Mouse (Mus musculus) embryonic facial prominence, embryonic 14.5 days (tissue): ENCODE results near the gene Fermt2. TPM values are rescaled to one million over a fixed set of nuclear protein-coding genes. Genes with fewer than 3 reads are reported as not detected.

Experiments
- ATAC-seq: fragments of 200-750 bp; cut with Nextera tagmentation; 2 replicates; pipeline ENCODE4 v1.8.0; 2017; ENCODE audit warnings: low read depth, moderate number of reproducible peaks, moderate TSS enrichment
- DNase-seq: peaks from one replicate; pipeline ENCODE4 v3.0.0-alpha.2; 2015; ENCODE audit warnings: low spot score
- H3K27ac ChIP-seq: fragments of 300-500 bp; sonication (generic); replicated peaks from 2 replicates; pipeline ENCODE4 v1.5.1; 2014; ENCODE audit warnings: low read depth, mild to moderate bottlenecking, low read length, moderate library complexity
- H3K27me3 ChIP-seq: fragments of 300-500 bp; sonication (generic); replicated peaks from 2 replicates; pipeline ENCODE4 v1.6.1; 2014; ENCODE audit warnings: low read length; ENCODE audit not compliant: control insufficient read depth, insufficient read depth
- H3K36me3 ChIP-seq: fragments of 300-500 bp; sonication (generic); 2 replicates; pipeline ENCODE4 v1.6.1; 2014; ENCODE audit warnings: low read length, mixed read lengths; ENCODE audit not compliant: control insufficient read depth, insufficient read depth
- H3K4me1 ChIP-seq: fragments of 300-500 bp; sonication (generic); 2 replicates; pipeline ENCODE4 v1.6.1; 2014; ENCODE audit warnings: antibody characterized with exemption, low read length; ENCODE audit not compliant: control insufficient read depth, insufficient read depth
- H3K4me2 ChIP-seq: fragments of 300-500 bp; sonication (generic); 2 replicates; pipeline ENCODE4 v1.6.1; 2014; ENCODE audit warnings: low read depth, mild to moderate bottlenecking, low read length, moderate library complexity, mixed read lengths
- H3K4me3 ChIP-seq: fragments of 300-500 bp; sonication (generic); 2 replicates; pipeline ENCODE4 v1.5.1; 2014; ENCODE audit warnings: low read depth, mild to moderate bottlenecking, low read length
- H3K9ac ChIP-seq: fragments of 300-500 bp; sonication (generic); 2 replicates; pipeline ENCODE4 v1.6.1; 2014; ENCODE audit warnings: low read depth, mild to moderate bottlenecking, low read length, moderate library complexity, mixed read lengths
- H3K9me3 ChIP-seq: fragments of 300-500 bp; sonication (generic); 2 replicates; pipeline ENCODE4 v1.6.1; 2016; ENCODE audit warnings: low read length; ENCODE audit not compliant: control insufficient read depth
- WGBS: fragments of 180-500 bp; shearing (Covaris S2); extraction: QIAGEN DNeasy Blood & Tissue Kit; methylation state at CpG from one replicate; pipeline ENCODE4 v1.1.7; 2014; 5-methylcytosine and 5-hydroxymethylcytosine counted together
- polyA plus RNA-seq: library from polyadenylated mRNA; unstranded; fragments of >200 nt; fragmentation: Nextera tagmentation; extraction: Ambion mirVana; gene quantifications from 2 replicates; pipeline ENCODE4 v1.2.1, GENCODE M21; 2014

The Fermt2 gene
- polyA plus RNA-seq, 1 experiment from 2014 or later = 153 TPM

DNA sequence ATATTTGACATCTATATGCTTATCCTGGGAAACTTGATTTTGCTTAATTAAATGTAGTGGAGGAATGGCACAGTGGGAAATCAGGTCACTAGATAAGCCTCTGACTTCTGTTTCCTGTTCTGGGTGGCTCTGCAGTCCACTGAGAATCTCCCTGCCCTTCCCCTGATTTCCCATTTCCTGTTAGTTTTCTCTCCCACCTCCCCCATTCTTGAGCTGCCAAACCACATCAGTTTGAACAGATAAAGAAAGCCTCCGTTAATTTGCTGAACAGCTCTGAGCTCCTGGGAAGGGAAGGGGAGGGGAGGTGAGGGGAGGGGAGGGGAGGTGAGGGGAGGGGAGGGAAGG is 73.4 kb downstream of the Fermt2 start:
- DNase-seq = peak; percentile 56
- 7% methylated on average over 1 of the region's 1 CpGs for WGBS
- H3K9me3 ChIP-seq = no peaks in the 10 kb centered on the region
- H3K9ac ChIP-seq = no peak overlapping the region
- H3K27ac ChIP-seq = 0 out of 2 replicates have a peak overlapping the region, but pooled peaks have one; percentile 29
- no peak overlapping the region for H3K4me3 ChIP-seq
- H3K4me1 ChIP-seq = peaks cover 10% of the 10 kb centered on the region
- H3K27me3 ChIP-seq = no peaks in the 10 kb centered on the region
- no peak; the same call in 1 of the 2 replicates for ATAC-seq
- no peak overlapping the region for H3K4me2 ChIP-seq
- peaks cover 37% of the 10 kb centered on the region for H3K36me3 ChIP-seq

DNA sequence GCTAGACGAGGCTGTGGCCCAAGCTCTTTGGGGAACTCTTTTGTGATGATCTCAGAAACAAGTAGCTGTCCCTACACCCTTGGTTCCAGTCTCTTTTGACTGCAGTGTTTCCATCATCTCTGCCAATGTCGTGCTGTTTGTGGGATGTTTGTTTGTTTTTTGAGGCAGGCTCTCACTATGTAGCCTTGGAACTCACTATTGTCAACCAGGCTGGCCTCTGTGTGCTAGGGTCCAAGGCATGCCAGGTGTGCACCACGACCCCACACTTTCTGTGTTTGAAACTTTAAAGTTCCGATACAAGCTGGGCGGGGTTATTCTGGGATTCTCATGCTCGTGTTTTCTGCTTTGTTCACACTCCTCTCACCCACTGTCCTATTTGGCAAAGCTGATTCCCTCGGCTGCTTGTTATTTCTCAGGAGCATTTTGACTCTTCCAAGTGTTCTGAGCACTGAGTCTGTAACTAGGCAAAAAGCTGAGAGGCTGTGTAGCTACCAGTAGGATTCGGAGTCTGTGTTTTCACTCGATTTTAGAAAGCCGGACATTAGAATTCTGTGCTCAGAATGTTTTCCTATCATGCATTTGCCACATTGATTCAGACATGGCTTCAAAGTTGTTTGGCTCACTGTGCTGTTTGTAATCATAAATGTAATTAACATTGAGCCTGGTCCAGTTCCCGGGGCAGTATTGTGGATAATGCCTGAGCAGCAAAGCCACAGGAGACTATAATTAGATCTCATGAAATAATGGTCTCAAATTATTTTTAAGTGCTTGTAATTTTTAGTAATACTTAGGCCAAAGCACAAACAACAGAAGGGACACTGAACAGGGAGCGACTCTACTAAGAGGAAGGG is 74.0 kb downstream of the Fermt2 start:
- H3K9me3 ChIP-seq = no peaks in the 10 kb centered on the region
- DNase-seq (no peak), ATAC-seq (no peak)
- H3K27ac ChIP-seq = peak overlapping the region; percentile 29; the same call in 1 of the 2 replicates
- H3K4me2 ChIP-seq = no peak overlapping the region
- no peaks in the 10 kb centered on the region for H3K27me3 ChIP-seq
- peaks cover 10% of the 10 kb centered on the region for H3K4me1 ChIP-seq
- WGBS = 48% methylated on average over 12 of the region's 12 CpGs
- H3K36me3 ChIP-seq = peaks cover 32% of the 10 kb centered on the region
- H3K4me3 ChIP-seq = no peak overlapping the region
- H3K9ac ChIP-seq = no peak overlapping the region

DNA sequence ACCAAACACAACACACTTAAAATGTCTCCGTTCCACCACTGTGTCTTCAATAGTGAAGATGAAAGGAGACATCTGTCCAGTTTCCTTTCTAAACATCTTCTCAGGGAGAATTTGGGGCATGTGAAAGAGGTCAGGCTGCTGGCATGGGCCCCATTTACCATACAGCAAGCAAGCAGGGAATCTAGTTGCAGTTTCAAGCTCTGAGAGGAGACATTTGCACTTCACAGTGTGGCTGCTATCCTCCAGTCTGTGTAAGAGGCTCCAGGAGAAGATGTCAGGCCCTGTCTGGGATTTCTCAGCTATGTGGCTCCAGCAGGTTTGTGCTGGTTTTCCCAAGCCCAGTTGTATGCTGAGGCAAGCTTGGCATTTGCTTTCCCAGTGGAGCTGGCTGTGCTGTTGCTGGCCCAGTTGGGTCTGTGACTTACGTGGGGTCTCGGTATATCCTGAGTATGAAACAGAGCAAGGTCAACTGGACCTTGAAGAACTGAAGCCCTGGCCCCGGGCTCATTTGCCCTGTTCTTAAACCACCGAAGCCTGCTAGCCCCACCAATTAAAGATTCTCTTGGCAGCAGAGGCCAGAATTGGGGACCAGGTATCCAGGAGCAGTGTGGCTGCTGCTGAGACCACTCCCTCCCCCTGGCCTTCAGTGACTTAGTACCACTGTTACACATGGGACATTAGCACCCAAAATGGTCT is 76.2 kb downstream of the Fermt2 start:
- Histone ChIP-seq H3K27ac (no peak overlapping the region), H3K4me2 (no peak overlapping the region), H3K27me3 (no peaks in the 10 kb centered on the region), H3K9me3 (no peaks in the 10 kb centered on the region), H3K9ac (no peak overlapping the region), H3K36me3 (peaks cover 12% of the 10 kb centered on the region), H3K4me1 (peaks cover 10% of the 10 kb centered on the region), H3K4me3 (no peak overlapping the region)
- WGBS = 54% methylated on average over 5 of the region's 5 CpGs
- ATAC-seq (no peak), DNase-seq (no peak)

DNA sequence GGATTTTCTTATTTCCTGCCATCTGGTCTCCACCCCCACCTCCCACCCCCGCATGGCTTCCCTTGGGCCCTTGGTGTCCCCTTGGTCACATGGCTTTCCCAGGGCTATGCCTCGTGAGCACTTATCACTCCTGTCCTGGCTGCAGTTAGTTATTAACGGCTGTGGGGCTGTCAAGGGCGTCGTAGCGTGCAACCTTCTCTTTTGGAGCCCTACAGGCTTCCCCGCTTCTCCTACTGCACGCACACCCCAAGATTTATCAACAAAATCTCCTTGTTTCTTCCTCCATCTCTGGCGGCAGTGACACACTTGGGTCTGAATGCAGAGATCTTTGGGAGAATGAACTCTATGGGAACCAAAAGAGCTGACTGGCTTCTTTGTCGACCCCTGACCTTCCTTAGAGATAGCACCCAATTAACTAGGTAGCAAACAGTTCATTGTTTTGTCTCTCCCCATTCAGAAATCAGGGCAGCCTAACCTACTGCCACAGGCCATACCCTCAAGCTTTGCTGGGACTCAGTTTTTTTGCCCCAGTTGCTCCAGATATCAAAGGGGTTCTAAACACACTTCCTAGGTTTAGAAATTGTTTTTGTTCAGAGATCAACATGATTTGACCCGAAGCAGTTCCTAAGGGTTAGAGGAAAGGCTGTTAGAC is 76.9 kb downstream of the Fermt2 start:
- Histone ChIP-seq H3K4me1 (peaks cover 10% of the 10 kb centered on the region), H3K4me2 (no peak overlapping the region), H3K9ac (no peak overlapping the region), H3K9me3 (no peaks in the 10 kb centered on the region), H3K36me3 (peaks cover 5% of the 10 kb centered on the region), H3K27ac (no peak overlapping the region), H3K4me3 (no peak overlapping the region), H3K27me3 (no peaks in the 10 kb centered on the region)
- 25% methylated on average over 11 of the region's 11 CpGs for WGBS
- ATAC-seq (no peak), DNase-seq (no peak)

DNA sequence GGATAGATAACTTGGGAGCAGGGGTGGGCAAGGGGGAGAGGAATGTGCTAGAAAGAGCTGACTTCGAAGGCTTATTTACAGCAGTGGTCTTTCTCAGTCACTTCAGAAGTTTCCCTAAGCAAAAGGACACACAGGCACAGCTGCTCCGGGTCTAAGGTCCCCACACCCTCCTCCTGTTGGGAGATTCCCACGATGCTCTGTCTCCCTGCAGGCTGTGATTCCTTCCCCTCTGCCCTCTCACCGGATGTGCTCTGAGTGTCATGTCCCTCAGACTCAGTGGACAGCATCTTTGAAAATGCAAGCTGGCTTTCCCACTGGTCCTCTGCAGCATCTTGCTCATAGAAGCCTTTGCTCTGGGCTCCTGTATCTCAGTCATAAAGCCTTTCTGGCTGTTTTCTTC is 77.8 kb downstream of the Fermt2 start:
- no peak for ATAC-seq

DNA sequence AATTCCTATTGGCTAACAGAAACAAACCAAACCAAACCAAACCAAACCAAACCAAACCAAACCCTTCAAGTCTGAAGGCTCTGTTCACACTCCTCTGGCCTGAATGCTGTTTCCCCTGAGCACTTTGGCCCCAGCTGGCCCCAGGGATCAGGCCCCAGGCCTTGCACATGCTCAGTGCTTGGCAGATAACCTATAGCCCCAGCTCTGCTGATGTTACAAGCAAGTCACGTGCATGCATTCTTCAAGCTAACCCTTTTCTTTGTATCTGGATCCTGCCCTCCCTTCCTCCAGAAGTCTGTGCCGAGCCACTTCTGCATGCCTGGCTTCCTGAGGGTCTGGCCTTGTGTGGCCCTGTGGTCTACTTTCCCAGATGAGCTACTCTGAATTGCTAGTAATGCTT is 78.8 kb downstream of the Fermt2 start:
- Histone ChIP-seq H3K4me2 (no peak overlapping the region), H3K4me1 (peaks cover 10% of the 10 kb centered on the region), H3K9ac (no peak overlapping the region), H3K9me3 (no peaks in the 10 kb centered on the region), H3K36me3 (no peaks in the 10 kb centered on the region), H3K27me3 (no peaks in the 10 kb centered on the region), H3K4me3 (no peak overlapping the region), H3K27ac (no peak overlapping the region)
- WGBS = 44% methylated on average over 2 of the region's 2 CpGs
- DNase-seq = no peak
- ATAC-seq = no peak

More for the DNA sequence above, 77.8 kb downstream of the Fermt2 start:
- H3K36me3 ChIP-seq = no peaks in the 10 kb centered on the region
- no peaks in the 10 kb centered on the region for H3K27me3 ChIP-seq
- no peak overlapping the region for H3K4me2 ChIP-seq
- no peaks in the 10 kb centered on the region for H3K9me3 ChIP-seq
- H3K27ac ChIP-seq = no peak overlapping the region
- DNase-seq = no peak
- WGBS = 46% methylated on average over 4 of the region's 4 CpGs
- H3K4me3 ChIP-seq = no peak overlapping the region
- H3K4me1 ChIP-seq = peaks cover 10% of the 10 kb centered on the region
- H3K9ac ChIP-seq = no peak overlapping the region

DNA sequence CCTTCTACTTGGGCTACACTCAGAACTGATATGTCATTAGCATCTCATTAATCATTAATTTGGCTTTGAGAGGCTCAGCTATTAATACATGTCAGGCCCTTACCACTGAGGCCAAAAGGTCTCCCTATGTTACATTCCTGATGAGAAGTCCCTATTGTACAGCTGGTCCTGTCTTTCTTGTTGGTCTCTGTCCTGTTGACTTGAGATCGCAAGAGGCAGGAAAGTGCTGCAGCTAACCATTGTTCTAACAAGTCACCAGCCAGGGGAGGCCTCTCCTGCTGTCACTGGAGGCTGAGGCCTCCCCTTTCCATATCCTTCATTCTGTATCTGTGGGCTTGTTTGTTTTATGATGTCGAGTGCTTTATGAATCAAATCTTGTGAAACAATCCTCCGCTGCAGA is 83.1 kb downstream of the Fermt2 start:
- WGBS = 71% methylated on average over 3 of the region's 3 CpGs
- no peak for ATAC-seq
- Histone ChIP-seq H3K4me2 (no peak overlapping the region), H3K27ac (no peak overlapping the region), H3K9ac (no peak overlapping the region), H3K9me3 (no peaks in the 10 kb centered on the region), H3K4me1 (peaks cover 8% of the 10 kb centered on the region), H3K27me3 (no peaks in the 10 kb centered on the region), H3K4me3 (no peak overlapping the region), H3K36me3 (no peaks in the 10 kb centered on the region)
- DNase-seq = no peak

DNA sequence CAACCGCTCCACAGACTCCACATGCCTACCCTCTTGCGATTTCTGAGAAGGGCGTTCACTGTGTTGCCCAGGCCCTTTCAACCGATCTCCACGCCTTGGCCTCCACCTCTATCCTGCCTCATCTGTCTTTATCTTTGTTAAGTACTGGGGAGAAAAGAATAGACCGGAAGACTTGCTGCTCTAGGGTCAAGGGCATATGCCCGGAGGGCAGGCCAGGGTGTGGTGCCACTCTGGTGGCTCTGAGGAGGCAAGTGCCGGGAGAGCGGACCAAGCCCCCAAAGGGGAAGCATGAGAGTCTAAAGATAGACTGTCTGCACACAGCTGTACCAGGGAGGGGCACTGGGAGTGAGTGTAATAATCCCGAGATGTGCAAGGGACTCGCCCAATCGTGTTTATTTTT is 84.5 kb downstream of the Fermt2 start:
- Histone ChIP-seq H3K4me3 (no peak overlapping the region), H3K9ac (no peak overlapping the region), H3K9me3 (no peaks in the 10 kb centered on the region), H3K27me3 (no peaks in the 10 kb centered on the region), H3K4me2 (no peak overlapping the region), H3K36me3 (no peaks in the 10 kb centered on the region), H3K4me1 (peaks cover 8% of the 10 kb centered on the region), H3K27ac (no peak overlapping the region)
- ATAC-seq (0 out of 2 replicates have a peak, but pooled peaks have one; percentile 51), DNase-seq (no peak)
- 45% methylated on average over 12 of the region's 12 CpGs for WGBS
